Mouse (Mus musculus): ENCODE data around the gene Gm5591. TPM values are rescaled to one million over a fixed set of nuclear protein-coding genes. Genes with fewer than 3 reads are reported as not detected.
"Not testable (repeated sequence)": the region's sequence is repeated elsewhere in the genome, so short reads cannot be mapped to it uniquely, and the experiment has no call there.

Gene Gm5591
- total RNA-seq (2014; fragmentation: Nextera tagmentation), result not detected in 2 replicates
- not detected in 2 replicates for total RNA-seq (2017)
- polyA plus RNA-seq (2012), result not detected in 2 replicates

- not testable (repeated sequence) for H3K27me3 ChIP-seq (ENCODE audit: insufficient read depth, low read length); H3K4me3 ChIP-seq (ENCODE audit: low read depth, low read length); H3K9me3 ChIP-seq (replicated peaks); H3K4me1 ChIP-seq (ENCODE audit: insufficient read depth, low read depth, low read length); ATAC-seq (ENCODE audit: extremely low read depth, insufficient number of reproducible peaks, low FRiP score, poor library complexity, severe bottlenecking); H3K36me3 ChIP-seq (replicated peaks); DNase-seq (ENCODE audit: low spot score)
Measured at GRCm38 (mm10) chr7:38528093-38528492, at the start of gene Gm5591. Gene Gm5591 (minus strand): TSS chr7:38528193.

- H3K9me3 ChIP-seq (replicated peaks); H3K4me1 ChIP-seq (ENCODE audit: insufficient read depth, low read depth, low read length); H3K36me3 ChIP-seq (replicated peaks); H3K27me3 ChIP-seq (ENCODE audit: insufficient read depth, low read length); ATAC-seq (ENCODE audit: extremely low read depth, insufficient number of reproducible peaks, low FRiP score, poor library complexity, severe bottlenecking); DNase-seq (ENCODE audit: low spot score); H3K4me3 ChIP-seq (ENCODE audit: low read depth, low read length): not testable (repeated sequence)
Measured at GRCm38 (mm10) chr7:38488468-38488867, 39.5 kb downstream of the Gm5591 start.
